In genomic region chr14:104114986-104115951, GRCm38 (mm10) we compare ENCODE assay signal across 23 mouse cellular contexts.
DNase-seq lines count a peak whose midpoint lies in the region; ATAC-seq and TF ChIP-seq lines count a peak whose summit lies in the region.
"Had no signal": no experiment of that assay in that cellular context is flagged by ENCODE, and none has a peak within 500 bp of the region (broad histone marks: within the 10 kb centered on the region; RNA-seq: fewer than 3 reads in every experiment).

No protein-coding gene starts in this region.

- peak; percentile 37; the same call in 1 of the 2 replicates for ATAC-seq in embryonic facial prominence, embryonic 14.5 days (ENCODE audit: low read depth)
- ATAC-seq in forebrain, postnatal 0 days: no peak
- no peak for ATAC-seq in forebrain, embryonic 15.5 days (replicated peaks)
- ATAC-seq in midbrain, embryonic 15.5 days (replicated peaks): peak; percentile 85
- ATAC-seq: CD4-positive, CD25-positive, alpha-beta regulatory T cell, adult 4 months; hindbrain, postnatal 0 days had no signal

- H3K4me2 ChIP-seq in embryonic facial prominence, embryonic 14.5 days (ENCODE audit: low read depth, low read length): no peak overlapping the region
- H3K4me2 ChIP-seq in forebrain, postnatal 0 days (ENCODE audit: low read depth): peak overlapping the region; percentile 9; the same call in 1 of the 2 replicates
- no peak overlapping the region for H3K4me2 ChIP-seq in forebrain, embryonic 15.5 days (replicated peaks)
- peak overlapping the region; percentile 25; the same call in 1 of the 2 replicates for H3K4me2 ChIP-seq in midbrain, embryonic 15.5 days
- H3K4me2 ChIP-seq: embryonic facial prominence, embryonic 13.5 days; heart, embryonic 13.5 days; hindbrain, embryonic 12.5 days had no signal

- no peaks in the 10 kb centered on the region for H3K36me3 ChIP-seq in embryonic facial prominence, embryonic 14.5 days (ENCODE audit: control insufficient read depth, insufficient read depth, low read length)
- no peaks in the 10 kb centered on the region for H3K36me3 ChIP-seq in embryonic facial prominence, embryonic 10.5 days (replicated peaks)
- no peaks in the 10 kb centered on the region for H3K36me3 ChIP-seq in forebrain, postnatal 0 days (ENCODE audit: insufficient read depth)
- H3K36me3 ChIP-seq in forebrain, embryonic 15.5 days: no peaks in the 10 kb centered on the region
- H3K36me3 ChIP-seq in midbrain, embryonic 15.5 days (replicated peaks): no peaks in the 10 kb centered on the region
- H3K36me3 ChIP-seq: embryonic facial prominence, embryonic 13.5 days; G1E; heart, embryonic 13.5 days; hindbrain, embryonic 12.5 days had no signal

- no peaks in the 10 kb centered on the region for H3K4me1 ChIP-seq in embryonic facial prominence, embryonic 14.5 days (ENCODE audit: control insufficient read depth, insufficient read depth, low read length)
- no peaks in the 10 kb centered on the region for H3K4me1 ChIP-seq in embryonic facial prominence, embryonic 10.5 days
- no peaks in the 10 kb centered on the region for H3K4me1 ChIP-seq in forebrain, postnatal 0 days (ENCODE audit: insufficient read depth)
- no peaks in the 10 kb centered on the region for H3K4me1 ChIP-seq in forebrain, embryonic 15.5 days
- peaks cover 8% of the 10 kb centered on the region; the same call in 1 of the 2 replicates for H3K4me1 ChIP-seq in midbrain, embryonic 15.5 days
- H3K4me1 ChIP-seq: embryonic facial prominence, embryonic 13.5 days; heart, embryonic 13.5 days; hindbrain, embryonic 12.5 days had no signal

- no peaks in the 10 kb centered on the region for H3K27me3 ChIP-seq in embryonic facial prominence, embryonic 14.5 days (replicated peaks; ENCODE audit: control insufficient read depth, insufficient read depth, low read length)
- H3K27me3 ChIP-seq in embryonic facial prominence, embryonic 10.5 days (replicated peaks; ENCODE audit: low read depth, poor library complexity, severe bottlenecking): no peaks in the 10 kb centered on the region
- H3K27me3 ChIP-seq in forebrain, postnatal 0 days (ENCODE audit: insufficient read depth, low read length): no peaks in the 10 kb centered on the region
- H3K27me3 ChIP-seq in forebrain, embryonic 15.5 days: no peaks in the 10 kb centered on the region
- no peaks in the 10 kb centered on the region for H3K27me3 ChIP-seq in midbrain, embryonic 15.5 days (replicated peaks)
- H3K27me3 ChIP-seq: embryonic facial prominence, embryonic 13.5 days; heart, embryonic 13.5 days; hindbrain, embryonic 12.5 days had no signal

- no peaks in the 10 kb centered on the region for H3K9me3 ChIP-seq in embryonic facial prominence, embryonic 14.5 days (ENCODE audit: control insufficient read depth, low read length)
- H3K9me3 ChIP-seq in embryonic facial prominence, embryonic 10.5 days: no peaks in the 10 kb centered on the region
- no peaks in the 10 kb centered on the region for H3K9me3 ChIP-seq in forebrain, postnatal 0 days (ENCODE audit: low read length)
- H3K9me3 ChIP-seq in forebrain, embryonic 15.5 days: no peaks in the 10 kb centered on the region
- H3K9me3 ChIP-seq in midbrain, embryonic 15.5 days: no peaks in the 10 kb centered on the region
- H3K9me3 ChIP-seq: embryonic facial prominence, embryonic 13.5 days; heart, embryonic 13.5 days; hindbrain, embryonic 12.5 days had no signal

- no peak overlapping the region for H3K4me3 ChIP-seq in embryonic facial prominence, embryonic 14.5 days (ENCODE audit: low read depth, low read length)
- H3K4me3 ChIP-seq in embryonic facial prominence, embryonic 10.5 days: no peak overlapping the region
- no peak overlapping the region for H3K4me3 ChIP-seq in forebrain, postnatal 0 days (ENCODE audit: low read depth, low read length)
- H3K4me3 ChIP-seq in forebrain, embryonic 15.5 days: no peak overlapping the region
- 0 out of 2 replicates have a peak overlapping the region, but pooled peaks have one; percentile 7 for H3K4me3 ChIP-seq in midbrain, embryonic 15.5 days
- no peak overlapping the region for H3K4me3 ChIP-seq in gastrocnemius, adult 2 months
- H3K4me3 ChIP-seq: embryonic facial prominence, embryonic 13.5 days; heart, embryonic 13.5 days; hindbrain, embryonic 12.5 days had no signal

- H3K27ac ChIP-seq in embryonic facial prominence, embryonic 14.5 days (replicated peaks; ENCODE audit: low read depth, low read length): no peak overlapping the region
- no peak overlapping the region for H3K27ac ChIP-seq in embryonic facial prominence, embryonic 10.5 days (replicated peaks)
- H3K27ac ChIP-seq in forebrain, postnatal 0 days (ENCODE audit: low read depth, low read length): no peak overlapping the region
- no peak overlapping the region for H3K27ac ChIP-seq in forebrain, embryonic 15.5 days (replicated peaks)
- H3K27ac ChIP-seq in midbrain, embryonic 15.5 days: peak overlapping the region; percentile 58; the same call in 1 of the 2 replicates
- H3K27ac ChIP-seq in gastrocnemius, adult 2 months: no peak overlapping the region
- H3K27ac ChIP-seq: embryonic facial prominence, embryonic 13.5 days; heart, embryonic 13.5 days; hindbrain, embryonic 12.5 days; hindbrain, postnatal 0 days had no signal

- DNase-seq in embryonic facial prominence, embryonic 14.5 days (ENCODE audit: low spot score): peak; percentile 12
- no peak for DNase-seq in embryonic facial prominence, embryonic 10.5 days (ENCODE audit: low spot score)
- DNase-seq in forebrain, postnatal 0 days: no peak
- DNase-seq in retina, postnatal 1 day: peak; percentile 61
- no peak for DNase-seq in gastrocnemius, adult 2 months
- DNase-seq in heart, postnatal 10 days: no peak
- DNase-seq: adrenal gland, adult 8-10 months; adrenal gland, postnatal 36 days; B cell, adult 2 months; cerebellum, adult 11-12 months; cerebellum, adult 9-10 months; cerebellum, postnatal 25 days; gastrocnemius, postnatal 36 days; heart, adult 11 months; heart, postnatal 4 days had no signal

- 74% methylated on average over 14 of the region's 14 CpGs for WGBS in embryonic facial prominence, embryonic 14.5 days
- WGBS in embryonic facial prominence, embryonic 10.5 days: 76% methylated on average over 14 of the region's 14 CpGs
- WGBS in forebrain, postnatal 0 days: 25% methylated on average over 14 of the region's 14 CpGs
- 27% methylated on average over 14 of the region's 14 CpGs for WGBS in forebrain, embryonic 15.5 days
- 23% methylated on average over 14 of the region's 14 CpGs for WGBS in midbrain, embryonic 15.5 days

- no peak for TF ChIP-seq CTCF in forebrain, postnatal 0 days (IDR thresholded peaks at IDR 0.05; ENCODE audit: low read depth)
- TF ChIP-seq CTCF in gastrocnemius, adult 2 months (IDR thresholded peaks at IDR 0.05): no peak

- no peak overlapping the region for H3K9ac ChIP-seq in embryonic facial prominence, embryonic 14.5 days (ENCODE audit: low read depth, low read length)
- H3K9ac ChIP-seq in forebrain, postnatal 0 days: no peak overlapping the region
- H3K9ac ChIP-seq in forebrain, embryonic 15.5 days (replicated peaks): no peak overlapping the region
- H3K9ac ChIP-seq in midbrain, embryonic 15.5 days: no peak overlapping the region
- H3K9ac ChIP-seq: embryonic facial prominence, embryonic 13.5 days; heart, embryonic 13.5 days; hindbrain, embryonic 12.5 days had no signal

- intact Hi-C loops in gastrocnemius, adult 2 months (cut with DNase I): no loop called here
- intact Hi-C loops in heart, postnatal 10 days (cut with DNase I): no loop called here

Comparison
In these comparisons a context has a peak if more than half of its experiments do, and no peak if none do; other contexts are left out.
1. DNase-seq: peak in embryonic facial prominence, embryonic 14.5 days (single experiment) and retina, postnatal 1 day (single experiment); none in embryonic facial prominence, embryonic 10.5 days (single experiment), forebrain, postnatal 0 days (single experiment), gastrocnemius, adult 2 months (single experiment) and heart, postnatal 10 days (0 of 2).
2. H3K4me2 ChIP-seq: peak in forebrain, postnatal 0 days (single experiment) and midbrain, embryonic 15.5 days (single experiment); none in embryonic facial prominence, embryonic 14.5 days (single experiment) and forebrain, embryonic 15.5 days (single experiment).
3. ATAC-seq: peak in embryonic facial prominence, embryonic 14.5 days (single experiment) and midbrain, embryonic 15.5 days (single experiment); none in forebrain, postnatal 0 days (single experiment) and forebrain, embryonic 15.5 days (single experiment).